Mouse (Mus musculus): Measurements from ENCODE around the gene Olfr690. TPM values are rescaled to one million over a fixed set of nuclear protein-coding genes. Genes with fewer than 3 reads are reported as not detected.

Olfr690 gene
- total and polyA plus RNA-seq, 3 experiments = not detected

- H3K27me3 ChIP-seq (ENCODE audit: control insufficient read depth in 1 of 2, insufficient read depth in 2 of 2, low read length in 2 of 2) = no peaks in the 10 kb centered on the region
- H3K4me3 ChIP-seq (ENCODE audit: control insufficient read depth in 1 of 2, insufficient read depth in 1 of 2, low read depth in 2 of 2, low read length in 2 of 2) = no peak overlapping the region
- no peaks in the 10 kb centered on the region for H3K4me1 ChIP-seq (ENCODE audit: control insufficient read depth in 1 of 2, insufficient read depth in 2 of 2, low read length in 2 of 2)
- H3K9me3 ChIP-seq (replicated peaks; ENCODE audit: insufficient read depth, low read length) = no peaks in the 10 kb centered on the region
- no peak overlapping the region for H3K27ac ChIP-seq (ENCODE audit: control insufficient read depth, low read depth, low read length)
- no peaks in the 10 kb centered on the region for H3K36me3 ChIP-seq (ENCODE audit: control insufficient read depth in 1 of 2, insufficient read depth in 2 of 2, low read length in 2 of 2)
- no peaks in the 10 kb centered on the region for H3K79me2 ChIP-seq (ENCODE audit: control insufficient read depth, insufficient read depth, low read length, poor library complexity)
- DNase-seq (ENCODE audit: low read depth, low spot score) = no peak
- no peak for TF ChIP-seq EP300 (IDR thresholded peaks at IDR 0.05; ENCODE audit: low read depth in 1 of 2, low read length in 2 of 2)
- TF ChIP-seq JUND (IDR thresholded peaks at IDR 0.05; ENCODE audit: low read depth, low read length) = no peak
- TF ChIP-seq KAT2A (conservative IDR thresholded peaks at IDR 0.05; ENCODE audit: low read depth, low read length) = no peak
- TF ChIP-seq NELFE (IDR thresholded peaks at IDR 0.05; ENCODE audit: low read depth, low read length) = no peak
- no peak for TF ChIP-seq USF1 (IDR thresholded peaks at IDR 0.05; ENCODE audit: low read depth, low read length)
- no peak for TF ChIP-seq MXI1 (IDR thresholded peaks at IDR 0.05; ENCODE audit: low read depth, low read length)
- TF ChIP-seq GATA1 (IDR thresholded peaks at IDR 0.05; ENCODE audit: low read depth, low read length) = no peak
- no peak for TF ChIP-seq ELF1 (IDR thresholded peaks at IDR 0.05; ENCODE audit: low read depth, low read length)
- no peak for TF ChIP-seq CHD2 (IDR thresholded peaks at IDR 0.05; ENCODE audit: low read length)
- no peak for TF ChIP-seq ZMIZ1 (IDR thresholded peaks at IDR 0.05; ENCODE audit: low read depth, low read length)
- TF ChIP-seq CTCF (IDR thresholded peaks at IDR 0.05 in 2 of 3, conservative IDR thresholded peaks at IDR 0.05 in 1 of 3; ENCODE audit: control insufficient read depth in 1 of 3, insufficient read depth in 1 of 3, low read depth in 2 of 3, low read length in 3 of 3, poor library complexity in 1 of 3, severe bottlenecking in 1 of 3) = no peak
- no peak for TF ChIP-seq USF2 (IDR thresholded peaks at IDR 0.05; ENCODE audit: borderline replicate concordance in 1 of 2, insufficient read depth in 1 of 2, low read depth in 1 of 2, low read length in 2 of 2)
- no peak overlapping the region for H3K9ac ChIP-seq (ENCODE audit: control insufficient read depth, low read depth, low read length, poor library complexity, severe bottlenecking)
Observed at GRCm38 (mm10) chr7:105342752-105343151, 8.8 kb upstream of the Olfr690 start.

- no peak within 1 kb of the TSS for H3K9ac ChIP-seq (ENCODE audit: control insufficient read depth, low read depth, low read length, poor library complexity, severe bottlenecking)
- no peaks in the 10 kb centered on the region for H3K4me1 ChIP-seq (ENCODE audit: control insufficient read depth in 1 of 2, insufficient read depth in 2 of 2, low read length in 2 of 2)
- no peak within 1 kb of the TSS for H3K4me3 ChIP-seq (ENCODE audit: control insufficient read depth in 1 of 2, insufficient read depth in 1 of 2, low read depth in 2 of 2, low read length in 2 of 2)
- H3K27me3 ChIP-seq (ENCODE audit: control insufficient read depth in 1 of 2, insufficient read depth in 2 of 2, low read length in 2 of 2) = no peaks in the 10 kb centered on the region
- H3K27ac ChIP-seq (ENCODE audit: control insufficient read depth, low read depth, low read length) = no peak within 1 kb of the TSS
- no peaks in the 10 kb centered on the region for H3K79me2 ChIP-seq (ENCODE audit: control insufficient read depth, insufficient read depth, low read length, poor library complexity)
- no peak for DNase-seq (ENCODE audit: low read depth, low spot score)
- no peaks in the 10 kb centered on the region for H3K9me3 ChIP-seq (replicated peaks; ENCODE audit: insufficient read depth, low read length)
- TF ChIP-seq MAFK (IDR thresholded peaks at IDR 0.05; ENCODE audit: borderline replicate concordance, low read depth, low read length) (no peak), EP300 (IDR thresholded peaks at IDR 0.05; ENCODE audit: low read depth in 1 of 2, low read length in 2 of 2) (no peak), ZMIZ1 (IDR thresholded peaks at IDR 0.05; ENCODE audit: low read depth, low read length) (no peak), ZNF384 (IDR thresholded peaks at IDR 0.05; ENCODE audit: low read depth, low read length) (no peak), TBP (IDR thresholded peaks at IDR 0.05; ENCODE audit: low read depth, low read length) (no peak), ZC3H11A (IDR thresholded peaks at IDR 0.05; ENCODE audit: low read depth, low read length) (no peak), CHD1 (IDR thresholded peaks at IDR 0.05; ENCODE audit: low read depth, low read length) (no peak), RAD21 (IDR thresholded peaks at IDR 0.05; ENCODE audit: low read depth, low read length) (no peak)
- H3K36me3 ChIP-seq (ENCODE audit: control insufficient read depth in 1 of 2, insufficient read depth in 2 of 2, low read length in 2 of 2) = no peaks in the 10 kb centered on the region
Observed at GRCm38 (mm10) chr7:105342170-105342569, 8.3 kb upstream of the Olfr690 start, which contains the start of gene Olfr691. Gene Olfr691 (minus strand): TSS chr7:105342270.
